Mouse (Mus musculus) lung, adult 2 months (tissue): ENCODE results near the gene Wnt9a.

ENCODE experiments used
- CTCF ChIP-seq: fragments of 200-500 bp; IDR thresholded peaks from 2 replicates; pipeline ENCODE4 v1.5.1; 2011; ENCODE audit warnings: mild to moderate bottlenecking, low read length, control low read depth; ENCODE audit not compliant: insufficient read depth
- POLR2A ChIP-seq: fragments of 200-500 bp; IDR thresholded peaks from 2 replicates; pipeline ENCODE4 v1.6.1; 2011; ENCODE audit warnings: low read depth, mild to moderate bottlenecking, control low read depth, low read length, borderline replicate concordance; ENCODE audit errors: extremely low read depth

- TF ChIP-seq CTCF (no peak), POLR2A (no peak)
Observed at GRCm38 (mm10) chr11:59335150-59335549, 28.4 kb downstream of the Wnt9a start.
